Mouse (Mus musculus) bone marrow, adult 2 months (tissue): ENCODE data around the gene Spred2. TPM values are rescaled to one million over a fixed set of nuclear protein-coding genes. Genes with fewer than 3 reads are reported as not detected.

Experiments used
- H3K27ac ChIP-seq: fragments of 200-500 bp; 2 replicates; pipeline ENCODE4 v1.5.1; 2012; ENCODE audit warnings: low read depth, mild to moderate bottlenecking, control low read depth, inconsistent platforms, low read length; ENCODE audit not compliant: control insufficient read depth, poor library complexity, insufficient read depth
- H3K4me1 ChIP-seq: fragments of 200-500 bp; 2 replicates; pipeline ENCODE4 v1.6.1; 2011; ENCODE audit warnings: low read length; ENCODE audit not compliant: control insufficient read depth, insufficient read depth
- H3K4me3 ChIP-seq: fragments of 200-500 bp; replicated peaks from 2 replicates; pipeline ENCODE3; 2011; ENCODE audit warnings: mild to moderate bottlenecking, low read depth, low read length, control low read depth; ENCODE audit not compliant: control insufficient read depth
- CTCF ChIP-seq: fragments of 200-500 bp; IDR thresholded peaks from 2 replicates; pipeline ENCODE4 v1.5.1; 2011; ENCODE audit warnings: low read length, control low read depth; ENCODE audit not compliant: control insufficient read depth, insufficient read depth
- POLR2A ChIP-seq: fragments of 200-500 bp; IDR thresholded peaks from 2 replicates; pipeline ENCODE4 v1.6.1; 2011; ENCODE audit warnings: low read depth, mild to moderate bottlenecking, control low read depth, low read length, borderline replicate concordance; ENCODE audit not compliant: control insufficient read depth
- WGBS: fragments of 180-500 bp; shearing (Covaris S2); methylation state at CpG from one replicate; pipeline ENCODE4 v1.1.7; 2018; 5-methylcytosine and 5-hydroxymethylcytosine counted together
- polyA plus RNA-seq: library from polyadenylated mRNA; stranded (reverse); fragments of >200 nt; gene quantifications from 2 replicates; pipeline ENCODE4 v1.2.4, GENCODE M21; 2011; ENCODE audit warnings: low replicate concordance; ENCODE audit not compliant: missing spikeins, insufficient read depth, insufficient read length

The Spred2 gene
- polyA plus RNA-seq, 1 experiment, result 7.1 TPM

DNA sequence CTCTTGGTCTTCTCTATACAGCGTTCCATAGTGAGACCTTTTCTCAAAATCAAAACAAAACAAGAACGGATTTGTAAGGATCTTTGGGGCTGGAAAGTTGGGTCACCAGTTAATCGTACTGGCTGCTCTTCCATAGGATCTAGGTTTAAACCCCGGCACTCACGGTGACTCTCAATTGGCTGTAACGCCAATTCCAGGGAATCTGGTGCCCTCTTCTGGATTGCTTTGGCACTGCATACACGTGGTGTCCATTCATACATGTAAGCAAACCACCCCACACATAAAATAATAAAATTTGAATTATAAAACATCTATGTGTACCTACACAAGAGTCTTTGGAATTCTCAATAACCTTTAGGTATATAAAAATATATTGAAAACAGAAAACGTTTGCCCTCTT lies 107.4 kb downstream of the Spred2 start:
- no peak overlapping the region for H3K4me3 ChIP-seq
- TF ChIP-seq POLR2A, result no peak
- peak; percentile 62 for TF ChIP-seq CTCF
- 50% methylated on average over 8 of the region's 8 CpGs for WGBS
- H3K27ac ChIP-seq, result no peak overlapping the region
- H3K4me1 ChIP-seq, result no peaks in the 10 kb centered on the region

DNA sequence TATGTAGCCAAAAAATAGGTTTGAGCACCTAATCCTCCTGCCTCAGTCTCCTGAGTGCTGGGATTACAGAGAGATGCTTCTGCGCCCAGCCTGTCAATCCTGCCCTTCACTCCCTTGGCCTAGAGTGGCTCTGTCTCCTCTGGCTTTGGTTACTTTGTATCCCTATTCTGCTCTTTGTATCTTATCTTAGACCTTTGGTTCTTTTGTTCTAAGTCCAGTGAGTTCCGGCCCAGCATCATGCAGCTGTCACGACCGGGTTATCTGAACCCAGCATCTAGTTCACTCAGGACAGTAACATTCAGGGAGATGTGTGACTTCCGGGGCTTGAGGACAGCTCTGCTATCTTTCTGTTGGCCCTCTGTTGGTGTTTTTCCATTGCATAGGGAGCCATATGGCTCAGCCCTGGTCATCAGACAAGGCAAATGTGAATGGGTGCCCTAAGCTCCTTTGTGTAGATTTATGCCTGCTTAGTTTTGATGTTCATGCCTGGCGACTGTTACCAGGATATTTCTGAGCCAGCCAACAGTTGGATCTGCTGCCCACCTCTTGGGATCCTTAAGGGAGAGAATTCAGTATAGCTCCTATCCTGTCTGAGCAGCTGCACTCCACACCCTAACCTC lies 109.5 kb downstream of the Spred2 start:
- H3K27ac ChIP-seq, result no peak overlapping the region

GRCm38 (mm10) chr11:20034337-20034947 lies 110.3 kb downstream of the Spred2 start:
- 82% methylated on average over 14 of the region's 14 CpGs for WGBS
- no peak for TF ChIP-seq POLR2A
- no peak for TF ChIP-seq CTCF
- no peaks in the 10 kb centered on the region for H3K4me1 ChIP-seq

More for the DNA sequence above, 109.5 kb downstream of the Spred2 start:
- 80% methylated on average over 6 of the region's 6 CpGs for WGBS
- no peak overlapping the region for H3K4me3 ChIP-seq
- no peaks in the 10 kb centered on the region for H3K4me1 ChIP-seq
- TF ChIP-seq POLR2A (no peak), CTCF (no peak)

GRCm38 (mm10) chr11:20035343-20035928 lies 111.3 kb downstream of the Spred2 start:
- H3K27ac ChIP-seq, result no peak overlapping the region
- no peak overlapping the region for H3K4me3 ChIP-seq
- WGBS, result 36% methylated on average over 11 of the region's 11 CpGs
- H3K4me1 ChIP-seq, result no peaks in the 10 kb centered on the region
- TF ChIP-seq POLR2A (no peak), CTCF (no peak)

More at GRCm38 (mm10) chr11:20034337-20034947, 110.3 kb downstream of the Spred2 start:
- Histone ChIP-seq H3K4me3 (no peak overlapping the region), H3K27ac (no peak overlapping the region)

- no peak overlapping the region for H3K4me3 ChIP-seq
- H3K4me1 ChIP-seq, result no peaks in the 10 kb centered on the region
- TF ChIP-seq POLR2A (no peak), CTCF (no peak)
- WGBS, result 96% methylated on average over 7 of the region's 7 CpGs
- H3K27ac ChIP-seq, result no peak overlapping the region
Measured at GRCm38 (mm10) chr11:20035972-20036371, 111.8 kb downstream of the Spred2 start.

GRCm38 (mm10) chr11:20037739-20038138 lies 113.6 kb downstream of the Spred2 start:
- no peak overlapping the region for H3K27ac ChIP-seq
- no peak overlapping the region for H3K4me3 ChIP-seq
- WGBS, result 69% methylated on average over 4 of the region's 4 CpGs
- H3K4me1 ChIP-seq, result no peaks in the 10 kb centered on the region; the same call in 1 of the 2 replicates
- no peak for TF ChIP-seq CTCF
- TF ChIP-seq POLR2A, result no peak

GRCm38 (mm10) chr11:20038723-20039122 lies 114.5 kb downstream of the Spred2 start:
- 62% methylated on average over 8 of the region's 8 CpGs for WGBS
- no peaks in the 10 kb centered on the region; the same call in 1 of the 2 replicates for H3K4me1 ChIP-seq
- no peak for TF ChIP-seq POLR2A
- no peak for TF ChIP-seq CTCF
- no peak overlapping the region for H3K4me3 ChIP-seq
- no peak overlapping the region for H3K27ac ChIP-seq

DNA sequence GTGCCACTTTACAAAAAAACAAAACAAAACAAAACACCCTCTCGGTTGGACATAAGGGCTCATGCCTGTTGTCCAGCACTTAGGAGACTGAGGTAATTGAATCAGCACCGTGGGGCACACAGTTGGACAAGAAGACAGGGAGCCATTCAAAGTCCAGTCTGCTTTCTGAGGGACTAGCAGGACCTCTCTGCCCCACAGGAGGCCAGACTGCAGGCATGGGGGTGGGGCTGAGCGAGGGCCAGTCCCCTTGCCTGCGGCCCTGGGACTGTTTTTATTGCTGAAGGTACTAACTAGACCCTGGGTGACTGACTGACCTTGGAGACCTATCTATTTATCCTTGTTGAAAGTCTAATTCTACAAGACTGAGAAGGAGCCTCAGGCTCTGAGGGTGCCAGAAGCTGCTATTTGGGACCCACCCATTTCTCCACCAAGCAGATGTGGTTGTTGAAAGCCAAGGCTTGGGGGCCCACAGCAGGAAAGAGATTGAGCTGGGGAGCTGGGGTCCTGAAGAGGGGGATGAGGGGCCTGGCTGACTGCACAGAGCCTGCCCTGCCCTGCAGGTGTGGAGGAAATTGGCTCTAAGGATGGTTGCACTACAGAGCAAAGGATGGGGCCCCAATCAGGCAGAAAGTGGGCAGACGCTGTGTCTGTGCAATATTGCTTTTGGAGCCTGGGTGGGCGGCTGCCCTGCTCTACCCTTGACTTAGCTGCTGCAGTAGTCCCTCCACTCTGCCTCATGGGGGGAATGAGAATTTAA lies 117.2 kb downstream of the Spred2 start:
- Histone ChIP-seq H3K4me1 (no peaks in the 10 kb centered on the region; the same call in 1 of the 2 replicates), H3K27ac (no peak overlapping the region), H3K4me3 (no peak overlapping the region)
- 58% methylated on average over 6 of the region's 6 CpGs for WGBS
- TF ChIP-seq POLR2A, result no peak
- TF ChIP-seq CTCF, result no peak
